Mouse (Mus musculus): ENCODE results near the gene Pkn1. TPM values are rescaled to one million over a fixed set of nuclear protein-coding genes. Genes with fewer than 3 reads are reported as not detected.
A peak's percentile ranks its signal among the peaks of the same experiment; 100 is the strongest.

Gene Pkn1
- total RNA-seq, 1 experiment = 24.7 TPM

- in situ Hi-C loops (cut with MboI; ENCODE audit: low sequenced_read_pairs in 2 of 2, unreplicated experiment in 2 of 2) = no loop called here
These were observed 19.1 kb downstream of the Pkn1 start for GRCm38 (mm10) chr8:83679866-83680265.

GRCm38 (mm10) chr8:83674497-83674896, 24.5 kb downstream of the Pkn1 start:
- in situ Hi-C loops (cut with MboI; ENCODE audit: low sequenced_read_pairs in 2 of 2, unreplicated experiment in 2 of 2) = no loop called here
- Histone ChIP-seq H3K27ac (ENCODE audit: insufficient read depth, low read depth, low read length, poor library complexity, severe bottlenecking) (no peak overlapping the region), H3K9me3 (ENCODE audit: control insufficient read depth, insufficient read depth, low read depth, low read length) (no peaks in the 10 kb centered on the region), H3K9ac (ENCODE audit: insufficient read depth, low read depth, low read length, poor library complexity, severe bottlenecking) (no peak overlapping the region), H3K4me1 (ENCODE audit: control insufficient read depth in 2 of 2, insufficient read depth in 2 of 2, low read length in 2 of 2, poor library complexity in 1 of 2) (0 out of 4 replicates have a peak, but pooled peaks cover 0 to 5% of the 10 kb centered on the region in 2 experiments), H3K36me3 (ENCODE audit: control insufficient read depth, insufficient read depth, low read length, poor library complexity, severe bottlenecking) (peaks cover 9% of the 10 kb centered on the region; the same call in 1 of the 2 replicates), H3K4me3 (ENCODE audit: insufficient read depth in 1 of 2, low read depth in 1 of 2, low read length in 2 of 2, poor library complexity in 1 of 2, severe bottlenecking in 1 of 2) (no peak overlapping the region)
- TF ChIP-seq HCFC1 (IDR thresholded peaks at IDR 0.05; ENCODE audit: borderline replicate concordance, insufficient read depth, low read length) = no peak
- TF ChIP-seq MAFK (IDR thresholded peaks at IDR 0.05; ENCODE audit: insufficient read depth, low read depth, low read length) = no peak
- no peak for TF ChIP-seq ZNF384 (IDR thresholded peaks at IDR 0.05; ENCODE audit: low read depth, low read length)
- TF ChIP-seq ZC3H11A (IDR thresholded peaks at IDR 0.05; ENCODE audit: borderline replicate concordance, low read depth, low read length) = no peak
- no peak for TF ChIP-seq CHD2 (IDR thresholded peaks at IDR 0.05; ENCODE audit: low read depth, low read length)
- DNase-seq (ENCODE audit: low read depth, low spot score) = no peak

More at GRCm38 (mm10) chr8:83679866-83680265, 19.1 kb downstream of the Pkn1 start:
- Histone ChIP-seq H3K9me3 (ENCODE audit: control insufficient read depth, insufficient read depth, low read depth, low read length) (no peaks in the 10 kb centered on the region), H3K9ac (ENCODE audit: insufficient read depth, low read depth, low read length, poor library complexity, severe bottlenecking) (no peak overlapping the region), H3K4me3 (ENCODE audit: insufficient read depth in 1 of 2, low read depth in 1 of 2, low read length in 2 of 2, poor library complexity in 1 of 2, severe bottlenecking in 1 of 2) (no peak overlapping the region), H3K4me1 (ENCODE audit: control insufficient read depth in 2 of 2, insufficient read depth in 2 of 2, low read length in 2 of 2, poor library complexity in 1 of 2) (no peaks in the 10 kb centered on the region), H3K36me3 (ENCODE audit: control insufficient read depth, insufficient read depth, low read length, poor library complexity, severe bottlenecking) (peaks cover 11% of the 10 kb centered on the region; the same call in 1 of the 2 replicates), H3K27ac (ENCODE audit: insufficient read depth, low read depth, low read length, poor library complexity, severe bottlenecking) (no peak overlapping the region)
- TF ChIP-seq ZNF384 (IDR thresholded peaks at IDR 0.05; ENCODE audit: low read depth, low read length) (no peak), HCFC1 (IDR thresholded peaks at IDR 0.05; ENCODE audit: borderline replicate concordance, insufficient read depth, low read length) (no peak), MAFK (IDR thresholded peaks at IDR 0.05; ENCODE audit: insufficient read depth, low read depth, low read length) (no peak), ZC3H11A (IDR thresholded peaks at IDR 0.05; ENCODE audit: borderline replicate concordance, low read depth, low read length) (no peak), CHD2 (IDR thresholded peaks at IDR 0.05; ENCODE audit: low read depth, low read length) (no peak)
- DNase-seq (ENCODE audit: low read depth, low spot score) = no peak

- no peak for TF ChIP-seq CHD2 (IDR thresholded peaks at IDR 0.05; ENCODE audit: low read depth, low read length)
- TF ChIP-seq MAFK (IDR thresholded peaks at IDR 0.05; ENCODE audit: insufficient read depth, low read depth, low read length) = no peak
- H3K27ac ChIP-seq (ENCODE audit: insufficient read depth, low read depth, low read length, poor library complexity, severe bottlenecking) = no peak overlapping the region
- no peak overlapping the region for H3K9ac ChIP-seq (ENCODE audit: insufficient read depth, low read depth, low read length, poor library complexity, severe bottlenecking)
- no peak for DNase-seq (ENCODE audit: low read depth, low spot score)
- no peaks in the 10 kb centered on the region for H3K9me3 ChIP-seq (ENCODE audit: control insufficient read depth, insufficient read depth, low read depth, low read length)
- in situ Hi-C loops (cut with MboI; ENCODE audit: low sequenced_read_pairs in 2 of 2, unreplicated experiment in 2 of 2) = no loop called here
- peaks cover 7% of the 10 kb centered on the region; the same call in 1 of the 2 replicates for H3K36me3 ChIP-seq (ENCODE audit: control insufficient read depth, insufficient read depth, low read length, poor library complexity, severe bottlenecking)
- H3K4me1 ChIP-seq (ENCODE audit: control insufficient read depth in 2 of 2, insufficient read depth in 2 of 2, low read length in 2 of 2, poor library complexity in 1 of 2) = peaks cover 3 to 8% of the 10 kb centered on the region in 2 experiments; a peak in 2 of 4 replicates
- H3K4me3 ChIP-seq (ENCODE audit: insufficient read depth in 1 of 2, low read depth in 1 of 2, low read length in 2 of 2, poor library complexity in 1 of 2, severe bottlenecking in 1 of 2) = no peak overlapping the region
These were observed 26.0 kb downstream of the Pkn1 start for GRCm38 (mm10) chr8:83672936-83673335.

GRCm38 (mm10) chr8:83669013-83669412, 30.0 kb downstream of the Pkn1 start:
- no peaks in the 10 kb centered on the region for H3K9me3 ChIP-seq (ENCODE audit: control insufficient read depth, insufficient read depth, low read depth, low read length)
- no peak for TF ChIP-seq ZC3H11A (IDR thresholded peaks at IDR 0.05; ENCODE audit: borderline replicate concordance, low read depth, low read length)
- no peak for DNase-seq (ENCODE audit: low read depth, low spot score)
- peaks cover 3 to 12% of the 10 kb centered on the region in 2 experiments; a peak in 2 of 4 replicates for H3K4me1 ChIP-seq (ENCODE audit: control insufficient read depth in 2 of 2, insufficient read depth in 2 of 2, low read length in 2 of 2, poor library complexity in 1 of 2)
- H3K36me3 ChIP-seq (ENCODE audit: control insufficient read depth, insufficient read depth, low read length, poor library complexity, severe bottlenecking) = peaks cover 5% of the 10 kb centered on the region; the same call in 1 of the 2 replicates
- peak overlapping the region in 1 of 2 experiments; percentile 78; a peak in 2 of 4 replicates for H3K4me3 ChIP-seq (ENCODE audit: insufficient read depth in 1 of 2, low read depth in 1 of 2, low read length in 2 of 2, poor library complexity in 1 of 2, severe bottlenecking in 1 of 2)
- in situ Hi-C loops (cut with MboI; ENCODE audit: low sequenced_read_pairs in 2 of 2, unreplicated experiment in 2 of 2) = no loop called here
- no peak overlapping the region for H3K9ac ChIP-seq (ENCODE audit: insufficient read depth, low read depth, low read length, poor library complexity, severe bottlenecking)
- H3K27ac ChIP-seq (ENCODE audit: insufficient read depth, low read depth, low read length, poor library complexity, severe bottlenecking) = no peak overlapping the region

All from ES-E14 (cell line).